Mouse (Mus musculus) kidney, adult 2 months (tissue): ENCODE data around the gene Ggact. TPM values are rescaled to one million over a fixed set of nuclear protein-coding genes. Genes with fewer than 3 reads are reported as not detected.

ENCODE experiments used
- DNase-seq: peaks from one replicate; pipeline ENCODE4 v3.0.0; 2021
- H3K27ac ChIP-seq: fragments of 200-500 bp; 2 replicates; pipeline ENCODE4 v1.5.1; 2012; ENCODE audit warnings: low read depth, low read length, control low read depth, inconsistent platforms; ENCODE audit not compliant: insufficient read depth
- H3K27me3 ChIP-seq: fragments of 200-500 bp; replicated peaks from 2 replicates; pipeline ENCODE4 v1.6.1; 2012; ENCODE audit warnings: mild to moderate bottlenecking, moderate library complexity, low read length, inconsistent platforms; ENCODE audit not compliant: control insufficient read depth, insufficient read depth
- H3K36me3 ChIP-seq: fragments of 200-500 bp; 2 replicates; pipeline ENCODE4 v1.6.1; 2012; ENCODE audit warnings: mild to moderate bottlenecking, moderate library complexity, low read length, inconsistent platforms; ENCODE audit not compliant: control insufficient read depth, insufficient read depth
- H3K4me1 ChIP-seq: fragments of 200-500 bp; 2 replicates; pipeline ENCODE4 v1.6.1; 2011; ENCODE audit warnings: low read length; ENCODE audit not compliant: control insufficient read depth, insufficient read depth
- H3K4me3 ChIP-seq: fragments of 200-500 bp; 2 replicates; pipeline ENCODE4 v1.5.1; 2011; ENCODE audit warnings: mild to moderate bottlenecking, low read depth, low read length, control low read depth; ENCODE audit not compliant: insufficient read depth
- CTCF ChIP-seq: fragments of 200-500 bp; conservative IDR thresholded peaks from 2 replicates; pipeline ENCODE4 v1.5.1; 2011; ENCODE audit warnings: low read depth, mild to moderate bottlenecking, control low read depth, low read length, moderate library complexity, mixed read lengths; ENCODE audit not compliant: insufficient read depth, insufficient read length
- POLR2A ChIP-seq: fragments of 200-500 bp; IDR thresholded peaks from one replicate; pipeline ENCODE4 v1.6.1; 2011; ENCODE audit warnings: low read depth, low read length, control low read depth
- WGBS: fragments of 180-500 bp; shearing (Covaris S2); methylation state at CpG from one replicate; pipeline ENCODE4 v1.1.7; 2018; 5-methylcytosine and 5-hydroxymethylcytosine counted together
- polyA plus RNA-seq: library from polyadenylated mRNA; depleted of rRNA; stranded (reverse); fragments of >200 nt; gene quantifications from 2 replicates; pipeline ENCODE4 v1.2.3, GENCODE M21; 2012; rRNA removed

Gene Ggact
- polyA plus RNA-seq, 1 experiment, result 255 TPM

DNA sequence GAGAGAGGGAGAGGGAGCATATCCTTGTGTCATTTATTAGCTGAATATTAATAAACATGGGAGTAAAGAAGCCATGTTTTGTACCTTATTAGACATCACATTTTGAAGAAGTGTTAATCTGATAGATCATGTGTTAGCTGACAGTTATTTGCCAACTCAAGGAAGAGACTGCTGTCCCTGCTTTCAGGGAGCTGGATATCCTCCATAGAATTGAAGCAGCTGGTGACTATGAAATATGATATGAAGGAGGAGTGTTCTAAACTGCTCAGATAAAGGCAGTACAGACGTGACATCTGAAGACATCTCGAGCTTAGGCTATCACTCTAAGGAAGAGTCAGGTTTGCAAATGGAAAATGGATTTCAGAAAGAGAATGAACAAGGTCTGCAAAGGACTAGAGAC is 89.8 kb downstream of the Ggact start:
- TF ChIP-seq CTCF (no peak), POLR2A (no peak)
- Histone ChIP-seq H3K27ac (no peak overlapping the region), H3K4me3 (no peak overlapping the region), H3K36me3 (peaks cover 2% of the 10 kb centered on the region; the same call in 1 of the 2 replicates), H3K4me1 (no peaks in the 10 kb centered on the region), H3K27me3 (no peaks in the 10 kb centered on the region)
- no peak for DNase-seq
- WGBS, result 55% methylated on average over 2 of the region's 2 CpGs

- no peaks in the 10 kb centered on the region for H3K4me1 ChIP-seq
- 90% methylated on average over 3 of the region's 3 CpGs for WGBS
- no peaks in the 10 kb centered on the region for H3K27me3 ChIP-seq
- H3K27ac ChIP-seq, result no peak overlapping the region
- no peak for DNase-seq
- H3K4me3 ChIP-seq, result no peak overlapping the region
- H3K36me3 ChIP-seq, result no peaks in the 10 kb centered on the region
- TF ChIP-seq CTCF (no peak), POLR2A (no peak)
Measured at GRCm38 (mm10) chr14:122821002-122821401, 92.6 kb downstream of the Ggact start.

DNA sequence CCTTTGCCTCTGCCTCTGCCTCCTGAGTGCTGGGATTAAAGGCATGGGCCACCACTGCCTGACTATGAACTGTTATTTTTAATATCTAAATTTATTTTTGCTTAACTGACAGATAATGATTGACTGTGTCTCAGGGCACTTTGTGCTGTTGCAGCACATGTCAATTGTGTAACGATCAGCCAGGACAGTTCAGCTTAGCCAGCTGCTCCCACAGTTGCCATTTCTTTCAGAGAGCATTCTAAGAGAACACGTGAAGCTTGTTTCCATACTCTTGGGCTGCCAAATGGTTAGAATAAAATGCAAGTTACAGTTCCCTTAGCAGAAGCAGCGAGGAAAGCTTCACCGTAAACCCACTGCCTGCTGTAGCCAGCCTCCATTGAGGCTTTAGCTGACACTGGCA is 113.3 kb downstream of the Ggact start:
- Histone ChIP-seq H3K4me3 (no peak overlapping the region), H3K27ac (no peak overlapping the region), H3K4me1 (no peaks in the 10 kb centered on the region), H3K27me3 (no peaks in the 10 kb centered on the region), H3K36me3 (no peaks in the 10 kb centered on the region)
- no peak for TF ChIP-seq CTCF
- no peak for TF ChIP-seq POLR2A
- WGBS, result 80% methylated on average over 4 of the region's 4 CpGs
- DNase-seq, result peak; percentile 4

DNA sequence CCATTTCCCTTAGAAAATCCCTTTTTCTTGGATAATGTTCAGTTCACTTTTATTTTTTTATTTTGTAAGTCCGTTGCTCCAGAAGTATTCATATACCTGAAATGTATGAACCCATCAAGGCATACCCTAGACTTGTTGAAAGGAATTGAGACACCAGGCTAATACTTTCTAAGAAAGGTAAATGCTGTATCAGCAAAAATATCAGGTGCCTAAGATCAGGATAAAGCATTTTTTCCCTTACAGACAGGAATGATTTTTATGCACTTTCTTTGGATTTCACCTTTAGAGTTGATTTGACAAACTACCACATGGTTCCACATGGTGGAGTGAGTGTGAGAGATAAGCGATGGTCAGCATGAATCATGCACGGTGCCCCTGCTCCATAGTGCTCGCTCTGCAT is 120.2 kb downstream of the Ggact start:
- no peak for TF ChIP-seq CTCF
- no peak for TF ChIP-seq POLR2A
- H3K27me3 ChIP-seq, result no peaks in the 10 kb centered on the region
- no peaks in the 10 kb centered on the region for H3K4me1 ChIP-seq
- H3K4me3 ChIP-seq, result no peak overlapping the region
- no peaks in the 10 kb centered on the region for H3K36me3 ChIP-seq
- WGBS, result 75% methylated on average over 4 of the region's 4 CpGs
- no peak overlapping the region for H3K27ac ChIP-seq
- no peak for DNase-seq

DNA sequence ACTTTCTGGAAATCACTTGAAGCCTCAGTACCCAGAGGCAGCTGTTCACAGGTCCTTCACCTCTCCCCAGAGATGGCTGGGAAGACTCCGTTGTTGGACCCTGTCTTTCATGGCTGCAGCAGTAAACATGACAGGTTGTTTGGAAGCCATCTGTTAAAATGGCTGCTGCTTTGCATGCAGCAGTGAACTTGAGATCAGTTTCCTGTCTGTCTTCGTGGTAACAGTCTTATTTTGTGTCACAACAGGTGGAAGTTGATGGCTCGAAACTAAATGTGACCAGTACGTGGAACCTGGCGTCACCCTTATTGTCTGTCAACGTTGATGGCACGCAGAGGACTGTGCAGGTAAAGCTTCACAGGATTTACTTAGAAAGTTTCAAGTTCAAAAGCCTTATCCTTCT is 123.4 kb downstream of the Ggact start:
- no peaks in the 10 kb centered on the region for H3K36me3 ChIP-seq
- 65% methylated on average over 7 of the region's 7 CpGs for WGBS
- H3K4me3 ChIP-seq, result no peak overlapping the region
- no peak overlapping the region for H3K27ac ChIP-seq
- TF ChIP-seq CTCF, result no peak
- TF ChIP-seq POLR2A, result no peak
- H3K4me1 ChIP-seq, result no peaks in the 10 kb centered on the region
- DNase-seq, result no peak
- no peaks in the 10 kb centered on the region for H3K27me3 ChIP-seq

DNA sequence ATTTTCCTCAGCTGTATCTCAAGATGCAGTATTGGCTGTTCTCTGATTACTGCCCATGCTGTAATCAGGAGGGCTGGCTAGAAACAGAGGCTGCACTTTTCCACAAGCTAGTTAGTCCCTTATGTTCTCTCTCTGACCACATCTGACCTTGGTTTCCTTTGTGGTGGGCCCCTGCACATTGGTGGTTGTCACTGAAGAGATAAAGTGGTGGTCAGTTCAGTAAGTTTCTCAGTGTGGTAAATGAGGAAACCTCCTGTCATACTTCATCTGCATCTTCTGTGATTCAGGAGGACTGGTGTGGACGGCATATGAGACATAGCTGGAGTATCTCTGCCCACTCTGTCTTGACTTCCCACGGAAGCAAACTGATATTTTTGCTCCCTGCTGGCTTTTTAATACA is 125.4 kb downstream of the Ggact start:
- no peaks in the 10 kb centered on the region for H3K27me3 ChIP-seq
- WGBS, result 79% methylated on average over 2 of the region's 2 CpGs
- TF ChIP-seq POLR2A, result no peak
- no peak for TF ChIP-seq CTCF

GRCm38 (mm10) chr14:122784701-122785100 is 128.9 kb downstream of the Ggact start:
- no peaks in the 10 kb centered on the region for H3K27me3 ChIP-seq
- no peak for TF ChIP-seq CTCF
- TF ChIP-seq POLR2A, result no peak
- no peak overlapping the region for H3K27ac ChIP-seq
- no peaks in the 10 kb centered on the region for H3K4me1 ChIP-seq
- no peaks in the 10 kb centered on the region for H3K36me3 ChIP-seq
- no peak for DNase-seq
- H3K4me3 ChIP-seq, result no peak overlapping the region
- WGBS, result 69% methylated on average over 4 of the region's 4 CpGs

More for the DNA sequence above, 125.4 kb downstream of the Ggact start:
- H3K27ac ChIP-seq, result no peak overlapping the region
- H3K36me3 ChIP-seq, result no peaks in the 10 kb centered on the region
- no peak overlapping the region for H3K4me3 ChIP-seq
- no peak for DNase-seq
- H3K4me1 ChIP-seq, result no peaks in the 10 kb centered on the region

GRCm38 (mm10) chr14:122766448-122766847 is 147.1 kb downstream of the Ggact start:
- 93% methylated on average over 5 of the region's 5 CpGs for WGBS
- no peak for TF ChIP-seq POLR2A
- TF ChIP-seq CTCF, result no peak
- H3K36me3 ChIP-seq, result no peaks in the 10 kb centered on the region
- H3K4me3 ChIP-seq, result no peak overlapping the region
- no peak overlapping the region for H3K27ac ChIP-seq
- no peaks in the 10 kb centered on the region for H3K27me3 ChIP-seq
- no peaks in the 10 kb centered on the region for H3K4me1 ChIP-seq
- DNase-seq, result no peak

Other genes starting within 250 kb of the Ggact start
- 11.9 and 13.0 TPM in 2 replicates for gene Tmtc4, start 70.3 kb upstream of the Ggact start, polyA plus RNA-seq